Mouse (Mus musculus): ENCODE data around the gene Cnnm1. TPM values are rescaled to one million over a fixed set of nuclear protein-coding genes. Genes with fewer than 3 reads are reported as not detected.
A peak's percentile ranks its signal among the peaks of the same experiment; 100 is the strongest.

Cnnm1 gene
- total and polyA plus RNA-seq, 3 experiments = 0.04 TPM; not detected in 2

- TF ChIP-seq TAL1 (IDR thresholded peaks at IDR 0.05; ENCODE audit: low read length) (no peak; the same call in 1 of the 2 replicates), CHD1 (IDR thresholded peaks at IDR 0.05; ENCODE audit: low read depth, low read length) (no peak), KAT2A (conservative IDR thresholded peaks at IDR 0.05; ENCODE audit: low read depth, low read length) (no peak), NELFE (IDR thresholded peaks at IDR 0.05; ENCODE audit: low read depth, low read length) (0 out of 2 replicates have a peak, but pooled peaks have one; percentile 27), TBP (IDR thresholded peaks at IDR 0.05; ENCODE audit: low read depth, low read length) (0 out of 2 replicates have a peak, but pooled peaks have one; percentile 51), CTCF (IDR thresholded peaks at IDR 0.05 in 2 of 3, conservative IDR thresholded peaks at IDR 0.05 in 1 of 3; ENCODE audit: control insufficient read depth in 1 of 3, insufficient read depth in 1 of 3, low read depth in 2 of 3, low read length in 3 of 3, poor library complexity in 1 of 3, severe bottlenecking in 1 of 3) (no peak), RAD21 (IDR thresholded peaks at IDR 0.05; ENCODE audit: low read depth, low read length) (no peak), POLR2AphosphoS2 (IDR thresholded peaks at IDR 0.05; ENCODE audit: low read length) (0 out of 2 replicates have a peak, but pooled peaks have one; percentile 34), MAX (IDR thresholded peaks at IDR 0.05; ENCODE audit: low read length) (peak; percentile 80), JUND (IDR thresholded peaks at IDR 0.05; ENCODE audit: low read depth, low read length) (no peak), ELF1 (IDR thresholded peaks at IDR 0.05; ENCODE audit: low read depth, low read length) (no peak)
Observed at GRCm38 (mm10) chr19:43494914-43495313, 54.7 kb downstream of the Cnnm1 start (continued).

- H3K36me3 ChIP-seq (ENCODE audit: control insufficient read depth in 1 of 2, insufficient read depth in 2 of 2, low read length in 2 of 2) = peaks cover 0 to 8% of the 10 kb centered on the region in 2 experiments; a peak in 2 of 4 replicates
- peak; percentile 87 for DNase-seq (ENCODE audit: low read depth, low spot score)
- no peaks in the 10 kb centered on the region for H3K79me2 ChIP-seq (ENCODE audit: control insufficient read depth, insufficient read depth, low read length, poor library complexity)
- peak overlapping the region; percentile 57 to 59 for H3K4me3 ChIP-seq (ENCODE audit: control insufficient read depth in 1 of 2, insufficient read depth in 1 of 2, low read depth in 2 of 2, low read length in 2 of 2)
- H3K9me3 ChIP-seq (replicated peaks; ENCODE audit: insufficient read depth, low read length) = no peaks in the 10 kb centered on the region
- peaks cover 0 to 6% of the 10 kb centered on the region in 2 experiments; a peak in 1 of 4 replicates for H3K4me1 ChIP-seq (ENCODE audit: control insufficient read depth in 1 of 2, insufficient read depth in 2 of 2, low read length in 2 of 2)
- TF ChIP-seq TBP (IDR thresholded peaks at IDR 0.05; ENCODE audit: low read depth, low read length) (no peak), SIN3A (IDR thresholded peaks at IDR 0.05; ENCODE audit: low read length) (0 out of 2 replicates have a peak, but pooled peaks have one; percentile 52), CHD2 (IDR thresholded peaks at IDR 0.05; ENCODE audit: low read length) (no peak), MYB (IDR thresholded peaks at IDR 0.05; ENCODE audit: low read depth, low read length) (no peak), MXI1 (IDR thresholded peaks at IDR 0.05; ENCODE audit: low read depth, low read length) (peak; percentile 36; the same call in 1 of the 2 replicates), GATA1 (IDR thresholded peaks at IDR 0.05; ENCODE audit: low read depth, low read length) (peak; percentile 35; the same call in 1 of the 2 replicates), TCF12 (IDR thresholded peaks at IDR 0.05; ENCODE audit: low read depth, low read length) (no peak), RAD21 (IDR thresholded peaks at IDR 0.05; ENCODE audit: low read depth, low read length) (peak; percentile 90), CTCF (IDR thresholded peaks at IDR 0.05 in 2 of 3, conservative IDR thresholded peaks at IDR 0.05 in 1 of 3; ENCODE audit: control insufficient read depth in 1 of 3, insufficient read depth in 1 of 3, low read depth in 2 of 3, low read length in 3 of 3, poor library complexity in 1 of 3, severe bottlenecking in 1 of 3) (peak; percentile 35 to 99 (median 95); a peak in 5 of 6 replicates), SMC3 (IDR thresholded peaks at IDR 0.05; ENCODE audit: low read depth, low read length) (peak; percentile 67), E2F4 (IDR thresholded peaks at IDR 0.05; ENCODE audit: borderline replicate concordance, low read depth, low read length) (no peak), JUND (IDR thresholded peaks at IDR 0.05; ENCODE audit: low read depth, low read length) (no peak), USF1 (IDR thresholded peaks at IDR 0.05; ENCODE audit: low read depth, low read length) (no peak; the same call in 1 of the 2 replicates), UBTF (IDR thresholded peaks at IDR 0.05; ENCODE audit: borderline replicate concordance, insufficient read depth, low read depth, low read length) (no peak), ZC3H11A (IDR thresholded peaks at IDR 0.05; ENCODE audit: low read depth, low read length) (peak; percentile 69)
- H3K27me3 ChIP-seq (ENCODE audit: control insufficient read depth in 1 of 2, insufficient read depth in 2 of 2, low read length in 2 of 2) = no peaks in the 10 kb centered on the region
- peak overlapping the region; percentile 56 for H3K9ac ChIP-seq (ENCODE audit: control insufficient read depth, low read depth, low read length, poor library complexity, severe bottlenecking)
- H3K27ac ChIP-seq (ENCODE audit: control insufficient read depth, low read depth, low read length) = no peak overlapping the region
Observed at GRCm38 (mm10) chr19:43495846-43496245, 55.6 kb downstream of the Cnnm1 start.
